Mouse (Mus musculus): ENCODE measurements around the gene Hectd2.

- no peak for TF ChIP-seq POLR2A (IDR thresholded peaks at IDR 0.05; ENCODE audit: borderline replicate concordance, extremely low read depth, low read depth, low read length)
- TF ChIP-seq CTCF (IDR thresholded peaks at IDR 0.05; ENCODE audit: insufficient read depth, low read length): no peak
Observed at GRCm38 (mm10) chr19:36667368-36667767, 112.9 kb downstream of the Hectd2 start.

All from lung, adult 2 months (tissue).